Mouse (Mus musculus) brain, embryonic 14.5 days (tissue): ENCODE measurements around the gene Mpg. TPM values are rescaled to one million over a fixed set of nuclear protein-coding genes. Genes with fewer than 3 reads are reported as not detected.
A peak's percentile ranks its signal among the peaks of the same experiment; 100 is the strongest.

Source experiments
- DNase-seq: peaks from one replicate; pipeline ENCODE4 v3.0.0-alpha.2; 2011; ENCODE audit warnings: low read depth
- CTCF ChIP-seq: fragments of 200-500 bp; IDR thresholded peaks from 2 replicates; pipeline ENCODE4 v1.5.1; 2012; ENCODE audit warnings: inconsistent platforms, mild to moderate bottlenecking, moderate library complexity, borderline replicate concordance; ENCODE audit not compliant: insufficient read depth, insufficient read length; ENCODE audit errors: extremely low read depth
- POLR2A ChIP-seq: fragments of 200-500 bp; IDR thresholded peaks from 2 replicates; pipeline ENCODE4 v1.6.1; 2012; ENCODE audit warnings: mild to moderate bottlenecking, inconsistent platforms, borderline replicate concordance; ENCODE audit not compliant: poor library complexity, insufficient read depth, insufficient read length, severe bottlenecking; ENCODE audit errors: extremely low read depth
- polyA plus RNA-seq: library from polyadenylated mRNA; depleted of rRNA; stranded (reverse); fragments of >200 nt; gene quantifications from 2 replicates; pipeline ENCODE4 v1.2.3, GENCODE M21; 2012

Mpg gene
- polyA plus RNA-seq, 1 experiment, result 21.3 TPM

GRCm38 (mm10) chr11:32225222-32226104 is 842 bp upstream of the Mpg start:
- TF ChIP-seq CTCF (no peak), POLR2A (no peak)
- DNase-seq, result peak; percentile 43

GRCm38 (mm10) chr11:32227041-32227440 is 736 bp downstream of the Mpg start:
- TF ChIP-seq CTCF (no peak), POLR2A (no peak)
- DNase-seq, result no peak

GRCm38 (mm10) chr11:32227555-32227954 is 1.2 kb downstream of the Mpg start:
- DNase-seq, result no peak
- TF ChIP-seq POLR2A, result no peak
- no peak for TF ChIP-seq CTCF

GRCm38 (mm10) chr11:32228292-32228845 is 2.1 kb downstream of the Mpg start:
- TF ChIP-seq CTCF (no peak), POLR2A (no peak)
- DNase-seq, result no peak

- no peak for TF ChIP-seq CTCF
- TF ChIP-seq POLR2A, result no peak
- no peak for DNase-seq
These were observed 3.9 kb downstream of the Mpg start for GRCm38 (mm10) chr11:32230220-32230619.

- no peak for DNase-seq
- TF ChIP-seq POLR2A, result no peak
- no peak for TF ChIP-seq CTCF
These were observed 4.8 kb downstream of the Mpg start for GRCm38 (mm10) chr11:32231125-32231524.

- no peak for DNase-seq
- no peak for TF ChIP-seq CTCF
- no peak for TF ChIP-seq POLR2A
These were observed 6.5 kb downstream of the Mpg start for GRCm38 (mm10) chr11:32232848-32233247.

GRCm38 (mm10) chr11:32233895-32234294 is 7.6 kb downstream of the Mpg start:
- TF ChIP-seq CTCF (no peak), POLR2A (no peak)
- DNase-seq, result no peak

GRCm38 (mm10) chr11:32234816-32235485 is 8.6 kb downstream of the Mpg start:
- DNase-seq, result no peak
- no peak for TF ChIP-seq POLR2A
- no peak for TF ChIP-seq CTCF

GRCm38 (mm10) chr11:32235646-32236045 is 9.3 kb downstream of the Mpg start:
- peak; percentile 97 for DNase-seq
- TF ChIP-seq POLR2A (no peak), CTCF (no peak)

- peak; percentile 76 for DNase-seq
- TF ChIP-seq CTCF (no peak), POLR2A (no peak)
These were observed 9.8 kb downstream of the Mpg start for GRCm38 (mm10) chr11:32236132-32236531.
